In the genomic region with DNA sequence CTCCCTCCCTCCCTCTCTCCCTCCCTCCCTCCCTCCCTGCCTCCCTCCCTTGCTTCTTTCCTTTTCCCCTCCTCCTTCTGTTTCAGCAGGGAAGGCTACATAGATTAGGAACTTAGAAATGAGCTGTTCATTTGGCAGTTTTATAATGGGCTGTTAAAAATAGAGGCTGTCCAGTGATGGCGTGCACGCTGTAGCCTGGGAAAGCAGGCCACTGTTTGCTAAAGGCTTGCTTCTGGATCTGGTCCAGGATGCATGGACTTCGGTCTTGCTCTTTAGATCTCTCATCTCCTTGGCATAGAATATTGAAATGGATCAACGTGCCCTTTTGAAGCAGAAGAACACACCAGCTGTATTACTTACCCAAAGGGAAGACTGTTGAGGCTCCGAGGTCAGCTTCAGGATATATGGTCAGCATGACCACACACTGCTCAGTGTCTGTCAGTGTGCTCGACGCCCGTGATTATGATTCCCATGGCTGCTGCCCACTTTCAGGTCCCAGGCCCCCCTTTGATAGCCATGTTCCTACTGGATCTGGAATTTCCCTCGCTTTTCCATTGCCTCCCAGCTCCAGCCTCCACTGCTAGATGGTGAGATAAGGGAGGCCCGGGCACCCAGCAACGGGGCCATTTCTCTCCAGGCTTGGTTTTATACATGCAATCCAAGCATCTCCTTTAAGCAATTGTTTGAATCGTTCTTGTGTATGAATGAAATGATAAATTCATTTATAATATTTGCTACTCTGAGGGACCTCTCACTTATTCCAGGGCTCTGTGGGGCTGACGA, we compare ENCODE assay signal across 12 mouse cellular contexts. TPM values are rescaled to one million over a fixed set of nuclear protein-coding genes. Genes with fewer than 3 reads are reported as not detected.
A peak's percentile ranks its signal among the peaks of the same experiment; 100 is the strongest.
DNase-seq lines count a peak whose midpoint lies in the region; ATAC-seq lines count a peak whose summit lies in the region.
"Had no signal": no experiment of that assay in that cellular context is flagged by ENCODE, and none has a peak within 500 bp of the region (broad histone marks: within the 10 kb centered on the region; RNA-seq: fewer than 3 reads in every experiment).

No protein-coding gene starts in this region.

- intact Hi-C loops in heart, postnatal 14 days (cut with DNase I), result no loop called here

- ATAC-seq in intestine, embryonic 14.5 days (replicated peaks; ENCODE audit: low FRiP score, low TSS enrichment, low read depth), result peak; percentile 58
- ATAC-seq in stomach, embryonic 14.5 days (ENCODE audit: insufficient number of reproducible peaks, insufficient read depth, low FRiP score, low read depth), result peak; percentile 62; the same call in 1 of the 2 replicates
- ATAC-seq: CD4-positive, CD25-positive, alpha-beta regulatory T cell, adult 4 months; forebrain, postnatal 0 days; midbrain, embryonic 13.5 days had no signal

- H3K36me3 ChIP-seq in heart, embryonic 10.5 days, result no peaks in the 10 kb centered on the region
- no peaks in the 10 kb centered on the region for H3K36me3 ChIP-seq in intestine, embryonic 14.5 days (ENCODE audit: control insufficient read depth, insufficient read depth, low read length)
- H3K36me3 ChIP-seq in stomach, embryonic 14.5 days (ENCODE audit: control insufficient read depth, insufficient read depth, low read length), result no peaks in the 10 kb centered on the region
- H3K36me3 ChIP-seq: hindbrain, embryonic 13.5 days; midbrain, embryonic 13.5 days had no signal

- no peaks in the 10 kb centered on the region for H3K9me3 ChIP-seq in heart, embryonic 10.5 days
- no peaks in the 10 kb centered on the region for H3K9me3 ChIP-seq in intestine, embryonic 14.5 days (ENCODE audit: control insufficient read depth, low read length)
- H3K9me3 ChIP-seq in stomach, embryonic 14.5 days (ENCODE audit: control insufficient read depth, low read depth, low read length), result no peaks in the 10 kb centered on the region
- H3K9me3 ChIP-seq: hindbrain, embryonic 13.5 days; midbrain, embryonic 13.5 days had no signal

- H3K4me1 ChIP-seq in heart, embryonic 10.5 days, result peaks cover 13% of the 10 kb centered on the region
- H3K4me1 ChIP-seq in intestine, embryonic 14.5 days (replicated peaks; ENCODE audit: control insufficient read depth, insufficient read depth, low read length), result peaks cover 19% of the 10 kb centered on the region
- H3K4me1 ChIP-seq in stomach, embryonic 14.5 days (ENCODE audit: control insufficient read depth, insufficient read depth, low read length), result no peaks in the 10 kb centered on the region

- H3K9ac ChIP-seq in intestine, embryonic 14.5 days (ENCODE audit: low read length), result no peak overlapping the region
- no peak overlapping the region for H3K9ac ChIP-seq in stomach, embryonic 14.5 days (replicated peaks; ENCODE audit: low read depth, low read length)
- H3K9ac ChIP-seq: forebrain, postnatal 0 days; hindbrain, embryonic 13.5 days; midbrain, embryonic 13.5 days had no signal

- no peak overlapping the region for H3K4me2 ChIP-seq in intestine, embryonic 14.5 days (ENCODE audit: low read length)
- no peak overlapping the region for H3K4me2 ChIP-seq in stomach, embryonic 14.5 days (replicated peaks; ENCODE audit: low read depth, low read length)
- H3K4me2 ChIP-seq: hindbrain, embryonic 13.5 days; midbrain, embryonic 13.5 days had no signal

- 61% methylated on average over 13 of the region's 13 CpGs for WGBS in heart, embryonic 10.5 days
- WGBS in intestine, embryonic 14.5 days, result 49% methylated on average over 13 of the region's 13 CpGs
- 57% methylated on average over 13 of the region's 13 CpGs for WGBS in stomach, embryonic 14.5 days

- no peak overlapping the region for H3K4me3 ChIP-seq in heart, embryonic 10.5 days
- H3K4me3 ChIP-seq in intestine, embryonic 14.5 days (ENCODE audit: low read depth, low read length), result no peak overlapping the region
- no peak overlapping the region for H3K4me3 ChIP-seq in stomach, embryonic 14.5 days (ENCODE audit: low read depth, low read length)
- H3K4me3 ChIP-seq: hindbrain, embryonic 13.5 days; midbrain, embryonic 13.5 days had no signal

- peak overlapping the region; percentile 36; the same call in 1 of the 2 replicates for H3K27ac ChIP-seq in heart, embryonic 10.5 days
- no peak overlapping the region for H3K27ac ChIP-seq in intestine, embryonic 14.5 days (ENCODE audit: low read depth)
- no peak overlapping the region for H3K27ac ChIP-seq in stomach, embryonic 14.5 days (ENCODE audit: low read length)
- H3K27ac ChIP-seq: hindbrain, embryonic 13.5 days; midbrain, embryonic 13.5 days had no signal

- no peaks in the 10 kb centered on the region for H3K27me3 ChIP-seq in heart, embryonic 10.5 days (ENCODE audit: insufficient read depth, poor library complexity, severe bottlenecking)
- no peaks in the 10 kb centered on the region for H3K27me3 ChIP-seq in intestine, embryonic 14.5 days (replicated peaks; ENCODE audit: control insufficient read depth, insufficient read depth, low read length)
- H3K27me3 ChIP-seq in stomach, embryonic 14.5 days (ENCODE audit: control insufficient read depth, insufficient read depth, low read length), result no peaks in the 10 kb centered on the region
- H3K27me3 ChIP-seq: hindbrain, embryonic 13.5 days; midbrain, embryonic 13.5 days had no signal

- no peak for DNase-seq in heart, embryonic 10.5 days (ENCODE audit: low spot score)
- DNase-seq in heart, postnatal 14 days, result no peak
- no peak for DNase-seq in intestine, embryonic 14.5 days (ENCODE audit: low spot score)
- peak; percentile 77 to 83 for DNase-seq in kidney, postnatal 36 days
- no peak for DNase-seq in right cerebral cortex, postnatal 36 days (ENCODE audit: low spot score in 2 of 2)
- DNase-seq in thymus, postnatal 10 days (ENCODE audit: low spot score in 2 of 2), result no peak
- no peak for DNase-seq in thymus, postnatal 0 days (ENCODE audit: low spot score)
- DNase-seq: forebrain, postnatal 0 days had no signal

RNA-seq across cellular contexts. Expression of a gene that starts 12.1 kb away (rescaled TPM):
- polyA plus RNA-seq in heart, embryonic 10.5 days (2016; fragmentation: Nextera tagmentation; extraction: Ambion mirVana), result 9.8 and 15.1 TPM in 2 replicates
- total RNA-seq in heart, postnatal 14 days (2021), result 10 to 100 TPM; 16.9 to 18.0 TPM
- polyA plus RNA-seq in intestine, embryonic 14.5 days (2014; fragmentation: Nextera tagmentation; extraction: Ambion mirVana), result 63.8 and 71.0 TPM in 2 replicates
- polyA plus RNA-seq in stomach, embryonic 14.5 days (2014; fragmentation: Nextera tagmentation; extraction: Ambion mirVana), result 50.6 and 54.9 TPM in 2 replicates
- polyA plus RNA-seq in thymus, postnatal 0 days (2015; fragmentation: Nextera tagmentation; extraction: Ambion mirVana), result 52.5 and 66.3 TPM in 2 replicates

Comparison
In these comparisons a context has a peak if more than half of its experiments do, and no peak if none do; other contexts are left out.
1. DNase-seq: peak in kidney, postnatal 36 days (2 of 2); none in heart, embryonic 10.5 days (single experiment), heart, postnatal 14 days (0 of 2), intestine, embryonic 14.5 days (single experiment), right cerebral cortex, postnatal 36 days (0 of 2), thymus, postnatal 10 days (0 of 2) and thymus, postnatal 0 days (single experiment).